Mouse (Mus musculus): ENCODE measurements at regions not wholly inside any gene's neighbourhood (a gene's known extent, or its start where the extent isn't known, plus 50 kb on each side); places are given as distances from the start of the nearest gene placed in this dataset.

DNA sequence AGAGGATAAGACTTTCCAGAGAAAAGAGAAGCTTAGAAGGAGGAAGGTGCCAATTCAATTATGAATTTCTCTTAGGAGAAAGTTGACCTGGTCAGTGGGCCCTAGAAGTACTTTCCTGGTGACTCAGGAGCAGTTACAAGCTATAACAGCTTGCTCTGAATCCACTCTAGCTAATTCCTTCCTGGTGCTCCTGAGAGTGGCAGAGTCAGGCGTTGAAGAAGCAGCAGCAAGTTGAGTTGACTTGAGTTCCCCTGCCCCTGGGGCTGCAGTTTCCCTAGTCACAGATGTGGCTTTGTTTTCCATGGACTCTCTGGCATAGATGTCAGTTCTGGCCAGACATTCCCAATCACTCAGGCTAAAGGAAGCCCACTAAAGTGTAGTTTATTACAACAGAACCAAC is 85.9 kb downstream of the Osr1 start:
- no peaks in the 10 kb centered on the region for H3K4me1 ChIP-seq (ENCODE audit: control insufficient read depth, insufficient read depth, low read length)
- no peak overlapping the region for H3K27ac ChIP-seq (replicated peaks; ENCODE audit: low read depth, low read length)
- no peak overlapping the region for H3K4me2 ChIP-seq (replicated peaks; ENCODE audit: low read depth, low read length, severe bottlenecking)
- DNase-seq (ENCODE audit: low spot score) (no peak), ATAC-seq (ENCODE audit: low FRiP score, low read depth) (no peak)
- WGBS: 40% methylated on average over 1 of the region's 1 CpGs
- no peaks in the 10 kb centered on the region for H3K9me3 ChIP-seq (ENCODE audit: control insufficient read depth, low read length)
- no peaks in the 10 kb centered on the region for H3K27me3 ChIP-seq (ENCODE audit: control insufficient read depth, insufficient read depth, low read length)
- TF ChIP-seq POLR2A (IDR thresholded peaks at IDR 0.05; ENCODE audit: borderline replicate concordance, extremely low read depth, insufficient read depth, insufficient read length): no peak
- no peak overlapping the region for H3K9ac ChIP-seq (ENCODE audit: low read depth, low read length, severe bottlenecking)
- no peak overlapping the region for H3K4me3 ChIP-seq (replicated peaks; ENCODE audit: low read length)
- no peaks in the 10 kb centered on the region for H3K36me3 ChIP-seq (ENCODE audit: control insufficient read depth, insufficient read depth, low read length)

DNA sequence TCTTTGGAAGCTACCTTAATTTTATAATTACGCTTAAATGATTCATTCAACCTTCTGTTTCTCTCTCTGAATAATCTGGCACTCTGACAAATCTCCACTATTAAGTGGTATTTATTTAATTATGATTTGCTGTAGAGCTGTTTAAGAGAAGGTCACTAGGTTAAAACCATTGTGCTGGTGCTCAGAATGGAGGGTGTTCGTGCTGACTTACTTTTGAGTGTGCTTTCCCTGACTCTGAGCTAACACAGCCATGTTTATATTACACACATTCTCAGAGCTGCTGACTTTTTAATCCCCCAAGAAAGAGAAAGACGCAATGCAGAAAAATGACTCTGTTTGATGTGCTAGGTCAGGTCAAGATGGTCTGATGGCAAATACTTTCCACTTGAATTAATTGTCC is 86.4 kb downstream of the Osr1 start:
- H3K9me3 ChIP-seq (ENCODE audit: control insufficient read depth, low read length): no peaks in the 10 kb centered on the region
- no peak overlapping the region for H3K4me3 ChIP-seq (replicated peaks; ENCODE audit: low read length)
- H3K4me2 ChIP-seq (replicated peaks; ENCODE audit: low read depth, low read length, severe bottlenecking): no peak overlapping the region
- DNase-seq (ENCODE audit: low spot score) (no peak), ATAC-seq (ENCODE audit: low FRiP score, low read depth) (no peak)
- no peak for TF ChIP-seq POLR2A (IDR thresholded peaks at IDR 0.05; ENCODE audit: borderline replicate concordance, extremely low read depth, insufficient read depth, insufficient read length)
- H3K36me3 ChIP-seq (ENCODE audit: control insufficient read depth, insufficient read depth, low read length): no peaks in the 10 kb centered on the region
- WGBS: 44% methylated on average over 3 of the region's 3 CpGs
- no peaks in the 10 kb centered on the region for H3K27me3 ChIP-seq (ENCODE audit: control insufficient read depth, insufficient read depth, low read length)
- H3K9ac ChIP-seq (ENCODE audit: low read depth, low read length, severe bottlenecking): no peak overlapping the region
- no peak overlapping the region for H3K27ac ChIP-seq (replicated peaks; ENCODE audit: low read depth, low read length)
- H3K4me1 ChIP-seq (ENCODE audit: control insufficient read depth, insufficient read depth, low read length): no peaks in the 10 kb centered on the region

DNA sequence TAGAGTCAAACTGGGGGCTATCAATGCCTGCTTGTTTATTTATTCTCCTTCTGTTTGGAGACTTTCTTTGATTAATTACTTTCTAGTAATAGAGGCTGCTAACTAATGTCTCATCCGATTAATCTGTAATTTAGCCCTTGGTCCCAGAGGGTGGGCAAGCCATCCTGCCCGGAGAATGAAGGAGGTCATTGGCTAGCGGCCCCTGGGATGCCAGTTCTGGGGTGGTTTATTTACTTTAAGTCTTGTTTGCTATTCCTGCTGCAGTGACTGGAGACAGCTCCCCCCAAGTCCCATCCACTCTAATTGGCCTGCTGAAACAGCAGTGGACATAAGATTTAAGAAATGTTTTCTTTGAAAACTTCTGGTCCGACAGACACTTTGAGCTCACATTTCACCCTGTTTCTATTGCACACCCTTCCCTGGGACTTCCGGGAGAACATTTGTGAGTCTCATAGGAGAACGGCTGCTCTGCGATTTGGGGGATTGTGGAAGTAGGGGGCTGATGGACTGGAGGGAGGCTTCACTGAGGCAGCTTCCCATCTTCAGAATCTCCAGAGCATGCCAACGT is 87.4 kb downstream of the Osr1 start:
- 42% methylated on average over 8 of the region's 8 CpGs for WGBS
- Histone ChIP-seq H3K4me1 (ENCODE audit: control insufficient read depth, insufficient read depth, low read length) (no peaks in the 10 kb centered on the region), H3K9ac (ENCODE audit: low read depth, low read length, severe bottlenecking) (no peak overlapping the region), H3K9me3 (ENCODE audit: control insufficient read depth, low read length) (no peaks in the 10 kb centered on the region), H3K27ac (replicated peaks; ENCODE audit: low read depth, low read length) (no peak overlapping the region), H3K36me3 (ENCODE audit: control insufficient read depth, insufficient read depth, low read length) (no peaks in the 10 kb centered on the region), H3K27me3 (ENCODE audit: control insufficient read depth, insufficient read depth, low read length) (no peaks in the 10 kb centered on the region), H3K4me2 (replicated peaks; ENCODE audit: low read depth, low read length, severe bottlenecking) (no peak overlapping the region), H3K4me3 (replicated peaks; ENCODE audit: low read length) (no peak overlapping the region)
- no peak for ATAC-seq (ENCODE audit: low FRiP score, low read depth)
- TF ChIP-seq POLR2A (IDR thresholded peaks at IDR 0.05; ENCODE audit: borderline replicate concordance, extremely low read depth, insufficient read depth, insufficient read length): no peak
- DNase-seq (ENCODE audit: low spot score): no peak

DNA sequence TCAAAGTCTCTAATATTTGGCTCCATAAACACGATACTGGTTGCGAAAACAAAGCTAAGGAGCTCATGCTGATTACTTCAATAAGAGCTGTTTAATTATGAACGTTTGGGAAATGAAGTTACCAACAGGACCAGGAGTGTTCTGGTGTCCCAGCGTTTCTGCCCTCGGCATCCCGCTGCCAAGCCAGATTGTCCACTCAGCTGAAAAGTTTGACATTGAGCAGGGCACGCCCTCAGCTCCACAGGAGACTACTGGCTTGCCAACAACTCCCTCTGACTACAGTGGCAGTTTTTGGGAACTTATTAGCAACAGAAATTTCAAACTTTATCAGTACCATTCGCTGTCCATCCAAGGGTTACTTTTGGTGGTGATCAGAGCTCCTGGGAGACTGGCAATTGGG is 87.9 kb downstream of the Osr1 start:
- Histone ChIP-seq H3K9ac (ENCODE audit: low read depth, low read length, severe bottlenecking) (no peak overlapping the region), H3K4me3 (replicated peaks; ENCODE audit: low read length) (no peak overlapping the region), H3K27ac (replicated peaks; ENCODE audit: low read depth, low read length) (no peak overlapping the region), H3K4me2 (replicated peaks; ENCODE audit: low read depth, low read length, severe bottlenecking) (no peak overlapping the region), H3K36me3 (ENCODE audit: control insufficient read depth, insufficient read depth, low read length) (no peaks in the 10 kb centered on the region), H3K9me3 (ENCODE audit: control insufficient read depth, low read length) (no peaks in the 10 kb centered on the region), H3K27me3 (ENCODE audit: control insufficient read depth, insufficient read depth, low read length) (no peaks in the 10 kb centered on the region), H3K4me1 (ENCODE audit: control insufficient read depth, insufficient read depth, low read length) (no peaks in the 10 kb centered on the region)
- DNase-seq (ENCODE audit: low spot score): no peak
- 63% methylated on average over 8 of the region's 8 CpGs for WGBS
- no peak for ATAC-seq (ENCODE audit: low FRiP score, low read depth)
- TF ChIP-seq POLR2A (IDR thresholded peaks at IDR 0.05; ENCODE audit: borderline replicate concordance, extremely low read depth, insufficient read depth, insufficient read length): no peak

DNA sequence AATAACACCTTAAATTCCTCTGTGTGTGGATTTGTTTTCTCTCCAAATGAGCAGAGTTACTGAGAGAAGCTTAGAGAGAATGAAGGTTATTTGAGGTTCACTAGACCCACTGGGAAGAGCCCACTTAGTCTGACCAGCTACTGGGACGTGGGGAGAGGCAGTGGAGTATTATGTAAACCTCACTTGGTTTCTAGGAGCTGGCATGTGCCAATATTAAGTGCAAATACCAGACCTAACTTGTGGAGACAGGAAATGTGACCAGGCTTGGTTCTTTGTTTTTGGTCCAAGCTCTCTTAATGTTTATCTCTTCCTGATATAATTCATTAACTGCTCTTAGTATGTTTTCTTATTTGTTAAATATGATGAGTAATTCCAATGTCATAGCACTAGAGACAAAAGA is 90.4 kb downstream of the Osr1 start:
- 23% methylated on average over 1 of the region's 1 CpGs for WGBS

DNA sequence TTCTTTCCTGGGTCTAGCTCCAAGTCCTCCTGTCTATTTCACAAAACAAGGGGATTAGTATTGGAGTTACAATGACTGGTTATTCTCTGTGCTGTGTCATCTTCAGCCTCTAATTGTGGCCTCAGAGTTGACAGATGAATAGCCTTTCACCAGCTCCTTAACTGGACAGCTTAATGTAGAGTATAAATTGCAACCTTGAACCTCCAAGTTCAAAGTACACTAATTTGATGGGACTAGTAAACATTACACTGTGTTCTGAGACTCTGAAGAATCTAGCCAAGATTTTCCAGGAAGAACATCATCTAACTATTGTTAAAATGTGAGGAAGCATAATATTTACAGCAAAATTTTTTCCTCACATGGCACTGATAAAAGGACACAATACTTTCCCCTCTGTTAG is 118.9 kb downstream of the Osr1 start:
- no peaks in the 10 kb centered on the region for H3K9me3 ChIP-seq (ENCODE audit: control insufficient read depth, low read length)
- ATAC-seq (ENCODE audit: low FRiP score, low read depth) (no peak), DNase-seq (ENCODE audit: low spot score) (no peak)
- H3K36me3 ChIP-seq (ENCODE audit: control insufficient read depth, insufficient read depth, low read length): no peaks in the 10 kb centered on the region
- no peak overlapping the region for H3K9ac ChIP-seq (ENCODE audit: low read depth, low read length, severe bottlenecking)
- no peak overlapping the region for H3K4me2 ChIP-seq (replicated peaks; ENCODE audit: low read depth, low read length, severe bottlenecking)
- TF ChIP-seq POLR2A (IDR thresholded peaks at IDR 0.05; ENCODE audit: borderline replicate concordance, extremely low read depth, insufficient read depth, insufficient read length): no peak
- H3K27ac ChIP-seq (replicated peaks; ENCODE audit: low read depth, low read length): no peak overlapping the region
- H3K27me3 ChIP-seq (ENCODE audit: control insufficient read depth, insufficient read depth, low read length): no peaks in the 10 kb centered on the region
- H3K4me1 ChIP-seq (ENCODE audit: control insufficient read depth, insufficient read depth, low read length): no peaks in the 10 kb centered on the region
- no peak overlapping the region for H3K4me3 ChIP-seq (replicated peaks; ENCODE audit: low read length)

More for the DNA sequence above, 90.4 kb downstream of the Osr1 start:
- no peak overlapping the region for H3K9ac ChIP-seq (ENCODE audit: low read depth, low read length, severe bottlenecking)
- no peaks in the 10 kb centered on the region for H3K27me3 ChIP-seq (ENCODE audit: control insufficient read depth, insufficient read depth, low read length)
- no peak overlapping the region for H3K4me3 ChIP-seq (replicated peaks; ENCODE audit: low read length)
- H3K36me3 ChIP-seq (ENCODE audit: control insufficient read depth, insufficient read depth, low read length): no peaks in the 10 kb centered on the region
- TF ChIP-seq POLR2A (IDR thresholded peaks at IDR 0.05; ENCODE audit: borderline replicate concordance, extremely low read depth, insufficient read depth, insufficient read length): no peak
- ATAC-seq (ENCODE audit: low FRiP score, low read depth) (no peak), DNase-seq (ENCODE audit: low spot score) (no peak)
- no peak overlapping the region for H3K27ac ChIP-seq (replicated peaks; ENCODE audit: low read depth, low read length)
- H3K4me1 ChIP-seq (ENCODE audit: control insufficient read depth, insufficient read depth, low read length): no peaks in the 10 kb centered on the region
- no peaks in the 10 kb centered on the region for H3K9me3 ChIP-seq (ENCODE audit: control insufficient read depth, low read length)
- H3K4me2 ChIP-seq (replicated peaks; ENCODE audit: low read depth, low read length, severe bottlenecking): no peak overlapping the region
